Mouse (Mus musculus): Measurements from ENCODE around the gene Cers2.

- TF ChIP-seq POLR2A (IDR thresholded peaks at IDR 0.05; ENCODE audit: borderline replicate concordance, extremely low read depth, insufficient read depth, insufficient read length, poor library complexity, severe bottlenecking) (no peak), CTCF (IDR thresholded peaks at IDR 0.05; ENCODE audit: borderline replicate concordance, extremely low read depth, insufficient read depth, insufficient read length) (no peak)
Observed at GRCm38 (mm10) chr3:95337345-95337744, 22.8 kb downstream of the Cers2 start.
